Mouse (Mus musculus) midbrain, embryonic 11.5 days (tissue): ENCODE measurements around the gene Igf1r. TPM values are rescaled to one million over a fixed set of nuclear protein-coding genes. Genes with fewer than 3 reads are reported as not detected.
A peak's percentile ranks its signal among the peaks of the same experiment; 100 is the strongest.

Experiments used
- ATAC-seq: fragments of 200-750 bp; cut with Nextera tagmentation; 2 replicates; pipeline ENCODE4 v1.8.0; 2017; ENCODE audit warnings: moderate TSS enrichment, moderate library complexity; ENCODE audit not compliant: low FRiP score
- DNase-seq: peaks from one replicate; pipeline ENCODE4 v3.0.0; 2015; ENCODE audit warnings: low spot score; ENCODE audit errors: missing footprints
- H3K27ac ChIP-seq: fragments of 300-500 bp; sonication (generic); 2 replicates; pipeline ENCODE4 v1.5.1; 2014; ENCODE audit warnings: low read depth, low read length
- H3K27me3 ChIP-seq: fragments of 300-500 bp; sonication (generic); 2 replicates; pipeline ENCODE4 v1.6.1; 2014; ENCODE audit warnings: mild to moderate bottlenecking, low read length, moderate library complexity, mixed read lengths; ENCODE audit not compliant: control insufficient read depth, insufficient read depth
- H3K36me3 ChIP-seq: fragments of 300-500 bp; sonication (generic); 2 replicates; pipeline ENCODE4 v1.6.1; 2014; ENCODE audit warnings: mild to moderate bottlenecking, low read length, moderate library complexity, mixed read lengths; ENCODE audit not compliant: control insufficient read depth, insufficient read depth
- H3K4me1 ChIP-seq: fragments of 300-500 bp; sonication (generic); 2 replicates; pipeline ENCODE4 v1.6.1; 2014; ENCODE audit warnings: low read length; ENCODE audit not compliant: control insufficient read depth, insufficient read depth
- H3K4me2 ChIP-seq: fragments of 300-500 bp; sonication (generic); 2 replicates; pipeline ENCODE4 v1.6.1; 2014; ENCODE audit warnings: mild to moderate bottlenecking, moderate library complexity
- H3K4me3 ChIP-seq: fragments of 300-500 bp; sonication (generic); 2 replicates; pipeline ENCODE4 v1.5.1; 2014; ENCODE audit warnings: low read depth, low read length
- H3K9ac ChIP-seq: fragments of 300-500 bp; sonication (generic); 2 replicates; pipeline ENCODE4 v1.6.1; 2014; ENCODE audit warnings: low read length
- H3K9me3 ChIP-seq: fragments of 300-500 bp; sonication (generic); 2 replicates; pipeline ENCODE4 v1.6.1; 2016; ENCODE audit warnings: low read length; ENCODE audit not compliant: control insufficient read depth
- WGBS: fragments of 180-500 bp; shearing (Covaris S2); extraction: QIAGEN DNeasy Blood & Tissue Kit; methylation state at CpG from one replicate; pipeline ENCODE4 v1.1.7; 2014; 5-methylcytosine and 5-hydroxymethylcytosine counted together
- polyA plus RNA-seq: library from polyadenylated mRNA; unstranded; fragments of >200 nt; fragmentation: Nextera tagmentation; extraction: Ambion mirVana; gene quantifications from 2 replicates; pipeline ENCODE4 v1.2.1, GENCODE M21; 2014

The Igf1r gene
- polyA plus RNA-seq, 1 experiment from 2014 or later, result 20.0 TPM

GRCm38 (mm10) chr7:68114364-68114763 lies 161.7 kb downstream of the Igf1r start:
- 0 out of 2 replicates have a peak, but pooled peaks cover 2% of the 10 kb centered on the region for H3K4me1 ChIP-seq
- H3K27ac ChIP-seq, result no peak overlapping the region
- 72% methylated on average over 5 of the region's 5 CpGs for WGBS
- no peak overlapping the region for H3K9ac ChIP-seq
- no peaks in the 10 kb centered on the region for H3K9me3 ChIP-seq
- no peaks in the 10 kb centered on the region for H3K36me3 ChIP-seq
- no peak overlapping the region for H3K4me3 ChIP-seq
- H3K27me3 ChIP-seq, result no peaks in the 10 kb centered on the region
- H3K4me2 ChIP-seq, result no peak overlapping the region
- no peak for DNase-seq
- no peak for ATAC-seq

GRCm38 (mm10) chr7:68114983-68115715 lies 162.5 kb downstream of the Igf1r start:
- Histone ChIP-seq H3K9me3 (no peaks in the 10 kb centered on the region), H3K4me1 (0 out of 2 replicates have a peak, but pooled peaks cover 2% of the 10 kb centered on the region), H3K4me2 (no peak overlapping the region), H3K9ac (no peak overlapping the region), H3K4me3 (no peak overlapping the region), H3K27me3 (no peaks in the 10 kb centered on the region), H3K27ac (no peak overlapping the region), H3K36me3 (no peaks in the 10 kb centered on the region)
- 77% methylated on average over 21 of the region's 21 CpGs for WGBS
- DNase-seq (no peak), ATAC-seq (no peak)

- H3K4me1 ChIP-seq, result 0 out of 2 replicates have a peak, but pooled peaks cover 2% of the 10 kb centered on the region
- H3K4me3 ChIP-seq, result no peak overlapping the region
- no peak overlapping the region for H3K27ac ChIP-seq
- no peaks in the 10 kb centered on the region for H3K9me3 ChIP-seq
- no peak for ATAC-seq
- no peak for DNase-seq
- 67% methylated on average over 5 of the region's 5 CpGs for WGBS
- H3K36me3 ChIP-seq, result no peaks in the 10 kb centered on the region
- H3K4me2 ChIP-seq, result no peak overlapping the region
- no peaks in the 10 kb centered on the region for H3K27me3 ChIP-seq
- H3K9ac ChIP-seq, result no peak overlapping the region
Observed at GRCm38 (mm10) chr7:68117567-68117966, 164.9 kb downstream of the Igf1r start.

- Histone ChIP-seq H3K4me2 (no peak overlapping the region), H3K9ac (no peak overlapping the region), H3K27ac (no peak overlapping the region), H3K4me1 (0 out of 2 replicates have a peak, but pooled peaks cover 2% of the 10 kb centered on the region), H3K36me3 (no peaks in the 10 kb centered on the region), H3K9me3 (no peaks in the 10 kb centered on the region), H3K4me3 (no peak overlapping the region), H3K27me3 (no peaks in the 10 kb centered on the region)
- ATAC-seq, result no peak
- WGBS, result 45% methylated on average over 2 of the region's 2 CpGs
- no peak for DNase-seq
Observed at GRCm38 (mm10) chr7:68117981-68118380, 165.4 kb downstream of the Igf1r start.

GRCm38 (mm10) chr7:68119605-68120004 lies 167.0 kb downstream of the Igf1r start:
- H3K27me3 ChIP-seq, result no peaks in the 10 kb centered on the region
- ATAC-seq (no peak), DNase-seq (no peak)
- 71% methylated on average over 5 of the region's 5 CpGs for WGBS
- H3K27ac ChIP-seq, result no peak overlapping the region
- no peaks in the 10 kb centered on the region for H3K36me3 ChIP-seq
- no peak overlapping the region for H3K4me2 ChIP-seq
- no peak overlapping the region for H3K9ac ChIP-seq
- H3K4me3 ChIP-seq, result no peak overlapping the region
- 0 out of 2 replicates have a peak, but pooled peaks cover 2% of the 10 kb centered on the region for H3K4me1 ChIP-seq
- H3K9me3 ChIP-seq, result no peaks in the 10 kb centered on the region

- WGBS, result 70% methylated on average over 3 of the region's 3 CpGs
Observed at GRCm38 (mm10) chr7:68122418-68122817, 169.8 kb downstream of the Igf1r start.

GRCm38 (mm10) chr7:68125347-68125746 lies 172.7 kb downstream of the Igf1r start:
- WGBS, result 81% methylated on average over 2 of the region's 2 CpGs
- H3K36me3 ChIP-seq, result no peaks in the 10 kb centered on the region
- DNase-seq (no peak), ATAC-seq (no peak)
- H3K4me1 ChIP-seq, result peaks cover 20% of the 10 kb centered on the region
- no peaks in the 10 kb centered on the region for H3K9me3 ChIP-seq
- H3K9ac ChIP-seq, result no peak overlapping the region
- H3K27ac ChIP-seq, result no peak overlapping the region
- H3K4me2 ChIP-seq, result no peak overlapping the region
- H3K27me3 ChIP-seq, result no peaks in the 10 kb centered on the region
- no peak overlapping the region for H3K4me3 ChIP-seq

More at GRCm38 (mm10) chr7:68122418-68122817, 169.8 kb downstream of the Igf1r start:
- no peak overlapping the region for H3K4me3 ChIP-seq
- no peak overlapping the region for H3K9ac ChIP-seq
- no peak overlapping the region for H3K4me2 ChIP-seq
- DNase-seq, result no peak
- no peak for ATAC-seq
- peaks cover 5% of the 10 kb centered on the region; the same call in 1 of the 2 replicates for H3K4me1 ChIP-seq
- H3K36me3 ChIP-seq, result no peaks in the 10 kb centered on the region
- no peaks in the 10 kb centered on the region for H3K27me3 ChIP-seq
- H3K9me3 ChIP-seq, result no peaks in the 10 kb centered on the region
- H3K27ac ChIP-seq, result no peak overlapping the region

GRCm38 (mm10) chr7:68127799-68128261 lies 175.2 kb downstream of the Igf1r start:
- peak overlapping the region; percentile 63; the same call in 1 of the 2 replicates for H3K9ac ChIP-seq
- DNase-seq (peak; percentile 87), ATAC-seq (no peak)
- H3K27me3 ChIP-seq, result no peaks in the 10 kb centered on the region
- 43% methylated on average over 6 of the region's 6 CpGs for WGBS
- 0 out of 2 replicates have a peak overlapping the region, but pooled peaks have one; percentile 30 for H3K27ac ChIP-seq
- peak overlapping the region; percentile 85 for H3K4me2 ChIP-seq
- peaks cover 23% of the 10 kb centered on the region for H3K4me1 ChIP-seq
- no peaks in the 10 kb centered on the region for H3K36me3 ChIP-seq
- 0 out of 2 replicates have a peak overlapping the region, but pooled peaks have one; percentile 67 for H3K4me3 ChIP-seq
- H3K9me3 ChIP-seq, result no peaks in the 10 kb centered on the region

GRCm38 (mm10) chr7:68128271-68128674 lies 175.6 kb downstream of the Igf1r start:
- H3K27me3 ChIP-seq, result no peaks in the 10 kb centered on the region
- peak overlapping the region; percentile 67 for H3K4me3 ChIP-seq
- DNase-seq (peak; percentile 90), ATAC-seq (no peak)
- no peaks in the 10 kb centered on the region for H3K36me3 ChIP-seq
- 14% methylated on average over 7 of the region's 7 CpGs for WGBS
- H3K27ac ChIP-seq, result 0 out of 2 replicates have a peak overlapping the region, but pooled peaks have one; percentile 30
- H3K9me3 ChIP-seq, result no peaks in the 10 kb centered on the region
- peak overlapping the region; percentile 85 for H3K4me2 ChIP-seq
- peak overlapping the region; percentile 63 for H3K9ac ChIP-seq
- peaks cover 25% of the 10 kb centered on the region for H3K4me1 ChIP-seq
